Mouse (Mus musculus): Measurements from ENCODE around the gene Faf1. TPM values are rescaled to one million over a fixed set of nuclear protein-coding genes. Genes with fewer than 3 reads are reported as not detected.

Gene Faf1
- 17.9 and 21.2 TPM in 2 replicates for polyA plus RNA-seq (2015; fragmentation: Nextera tagmentation; extraction: Ambion mirVana)

- peak; percentile 97 for ATAC-seq
- DNase-seq (ENCODE audit: low spot score): peak; percentile 99
- peak within 1 kb of the TSS; percentile 63 for H3K9ac ChIP-seq (replicated peaks; ENCODE audit: low read depth)
- no peaks in the 10 kb centered on the region for H3K27me3 ChIP-seq (replicated peaks; ENCODE audit: insufficient read depth, low read length)
- TF ChIP-seq CTCF (IDR thresholded peaks at IDR 0.05): peak; percentile 56
- peak; percentile 52 for TF ChIP-seq EP300 (IDR thresholded peaks at IDR 0.05)
- peak within 1 kb of the TSS; percentile 95 for H3K27ac ChIP-seq (ENCODE audit: low read length)
- no peaks in the 10 kb centered on the region for H3K36me3 ChIP-seq (ENCODE audit: insufficient read depth, low read length)
- H3K4me3 ChIP-seq (ENCODE audit: low read depth, low read length): peak within 1 kb of the TSS; percentile 83
- H3K9me3 ChIP-seq (ENCODE audit: low read length): no peaks in the 10 kb centered on the region
- H3K4me2 ChIP-seq (replicated peaks; ENCODE audit: low read depth, low read length): peak within 1 kb of the TSS; percentile 68
- WGBS: under 1% methylated on average over 91 of the region's 107 CpGs
- no peaks in the 10 kb centered on the region for H3K4me1 ChIP-seq (ENCODE audit: insufficient read depth, low read depth, low read length)
Observed at GRCm38 (mm10) chr4:109676218-109677215, at the start of gene Faf1. TSS of gene Faf1 (plus strand) at chr4:109676588.

- no peaks in the 10 kb centered on the region for H3K36me3 ChIP-seq (ENCODE audit: insufficient read depth, low read length)
- WGBS: 35% methylated on average over 2 of the region's 2 CpGs
- ATAC-seq: peak; percentile 74
- H3K4me3 ChIP-seq (ENCODE audit: low read depth, low read length): no peak overlapping the region
- TF ChIP-seq EP300 (IDR thresholded peaks at IDR 0.05): peak; percentile 61
- TF ChIP-seq CTCF (IDR thresholded peaks at IDR 0.05): no peak
- H3K27ac ChIP-seq (ENCODE audit: low read length): no peak overlapping the region
- H3K27me3 ChIP-seq (replicated peaks; ENCODE audit: insufficient read depth, low read length): no peaks in the 10 kb centered on the region
- DNase-seq (ENCODE audit: low spot score): peak; percentile 60
- no peak overlapping the region for H3K4me2 ChIP-seq (replicated peaks; ENCODE audit: low read depth, low read length)
- H3K9me3 ChIP-seq (ENCODE audit: low read length): no peaks in the 10 kb centered on the region
- H3K4me1 ChIP-seq (ENCODE audit: insufficient read depth, low read depth, low read length): no peaks in the 10 kb centered on the region
- H3K9ac ChIP-seq (replicated peaks; ENCODE audit: low read depth): no peak overlapping the region
Observed at GRCm38 (mm10) chr4:109630215-109630614, 46.2 kb upstream of the Faf1 start.

- no peak overlapping the region for H3K4me2 ChIP-seq (replicated peaks; ENCODE audit: low read depth, low read length)
- no peak overlapping the region for H3K4me3 ChIP-seq (ENCODE audit: low read depth, low read length)
- ATAC-seq (no peak), DNase-seq (ENCODE audit: low spot score) (no peak)
- H3K27ac ChIP-seq (ENCODE audit: low read length): no peak overlapping the region
- H3K9ac ChIP-seq (replicated peaks; ENCODE audit: low read depth): no peak overlapping the region
- no peaks in the 10 kb centered on the region for H3K4me1 ChIP-seq (ENCODE audit: insufficient read depth, low read depth, low read length)
- no peaks in the 10 kb centered on the region for H3K27me3 ChIP-seq (replicated peaks; ENCODE audit: insufficient read depth, low read length)
- WGBS: 78% methylated on average over 4 of the region's 4 CpGs
- H3K36me3 ChIP-seq (ENCODE audit: insufficient read depth, low read length): no peaks in the 10 kb centered on the region
- no peaks in the 10 kb centered on the region for H3K9me3 ChIP-seq (ENCODE audit: low read length)
- TF ChIP-seq CTCF (IDR thresholded peaks at IDR 0.05): no peak
- TF ChIP-seq EP300 (IDR thresholded peaks at IDR 0.05): no peak
Observed at GRCm38 (mm10) chr4:109631029-109631428, 45.4 kb upstream of the Faf1 start.

GRCm38 (mm10) chr4:109634971-109635370 is 41.4 kb upstream of the Faf1 start:
- H3K27me3 ChIP-seq (replicated peaks; ENCODE audit: insufficient read depth, low read length): no peaks in the 10 kb centered on the region
- TF ChIP-seq EP300 (IDR thresholded peaks at IDR 0.05) (no peak), CTCF (IDR thresholded peaks at IDR 0.05) (peak; percentile 55)
- no peak overlapping the region for H3K27ac ChIP-seq (ENCODE audit: low read length)
- ATAC-seq: no peak
- H3K4me1 ChIP-seq (ENCODE audit: insufficient read depth, low read depth, low read length): no peaks in the 10 kb centered on the region
- 90% methylated on average over 2 of the region's 2 CpGs for WGBS
- no peaks in the 10 kb centered on the region for H3K36me3 ChIP-seq (ENCODE audit: insufficient read depth, low read length)
- DNase-seq (ENCODE audit: low spot score): no peak
- no peaks in the 10 kb centered on the region for H3K9me3 ChIP-seq (ENCODE audit: low read length)
- no peak overlapping the region for H3K9ac ChIP-seq (replicated peaks; ENCODE audit: low read depth)
- H3K4me2 ChIP-seq (replicated peaks; ENCODE audit: low read depth, low read length): no peak overlapping the region
- H3K4me3 ChIP-seq (ENCODE audit: low read depth, low read length): no peak overlapping the region

GRCm38 (mm10) chr4:109639356-109639755 is 37.0 kb upstream of the Faf1 start:
- WGBS: 81% methylated on average over 9 of the region's 9 CpGs
- H3K4me1 ChIP-seq (ENCODE audit: insufficient read depth, low read depth, low read length): no peaks in the 10 kb centered on the region
- H3K9me3 ChIP-seq (ENCODE audit: low read length): no peaks in the 10 kb centered on the region
- H3K4me3 ChIP-seq (ENCODE audit: low read depth, low read length): no peak overlapping the region
- DNase-seq (ENCODE audit: low spot score): no peak
- no peaks in the 10 kb centered on the region for H3K27me3 ChIP-seq (replicated peaks; ENCODE audit: insufficient read depth, low read length)
- ATAC-seq: no peak
- no peak overlapping the region for H3K9ac ChIP-seq (replicated peaks; ENCODE audit: low read depth)
- TF ChIP-seq CTCF (IDR thresholded peaks at IDR 0.05): no peak
- no peak for TF ChIP-seq EP300 (IDR thresholded peaks at IDR 0.05)
- H3K27ac ChIP-seq (ENCODE audit: low read length): no peak overlapping the region
- H3K36me3 ChIP-seq (ENCODE audit: insufficient read depth, low read length): no peaks in the 10 kb centered on the region
- H3K4me2 ChIP-seq (replicated peaks; ENCODE audit: low read depth, low read length): no peak overlapping the region

- WGBS: 73% methylated on average over 7 of the region's 7 CpGs
- no peak for DNase-seq (ENCODE audit: low spot score)
- H3K27ac ChIP-seq (ENCODE audit: low read length): no peak overlapping the region
- no peak overlapping the region for H3K9ac ChIP-seq (replicated peaks; ENCODE audit: low read depth)
- H3K4me1 ChIP-seq (ENCODE audit: insufficient read depth, low read depth, low read length): no peaks in the 10 kb centered on the region
- no peaks in the 10 kb centered on the region for H3K36me3 ChIP-seq (ENCODE audit: insufficient read depth, low read length)
- ATAC-seq: peak; percentile 47; the same call in 1 of the 2 replicates
- H3K27me3 ChIP-seq (replicated peaks; ENCODE audit: insufficient read depth, low read length): no peaks in the 10 kb centered on the region
- TF ChIP-seq CTCF (IDR thresholded peaks at IDR 0.05) (no peak), EP300 (IDR thresholded peaks at IDR 0.05) (no peak)
- H3K9me3 ChIP-seq (ENCODE audit: low read length): no peaks in the 10 kb centered on the region
- no peak overlapping the region for H3K4me3 ChIP-seq (ENCODE audit: low read depth, low read length)
- no peak overlapping the region for H3K4me2 ChIP-seq (replicated peaks; ENCODE audit: low read depth, low read length)
Observed at GRCm38 (mm10) chr4:109640141-109640540, 36.2 kb upstream of the Faf1 start.

All from lung, postnatal 0 days (tissue).